Mouse (Mus musculus) leukemia stem cell, adult 10-12 weeks (primary cell): ENCODE data around the gene Clp1. TPM values are rescaled to one million over a fixed set of nuclear protein-coding genes. Genes with fewer than 3 reads are reported as not detected.

Experiments
- polyA plus RNA-seq: library from polyadenylated mRNA; stranded (reverse); fragments of >175 nt; gene quantifications from 2 replicates; pipeline ENCODE4 v1.2.3, GENCODE M21; 2012; ENCODE audit warnings: low replicate concordance

Gene Clp1
- 0.41 and 0.85 TPM in 2 replicates for polyA plus RNA-seq

GRCm38 (mm10) chr2:84727172-84727858, at the start of gene Clp1:
Gene Clp1 (minus strand): TSS chr2:84727350.

DNA sequence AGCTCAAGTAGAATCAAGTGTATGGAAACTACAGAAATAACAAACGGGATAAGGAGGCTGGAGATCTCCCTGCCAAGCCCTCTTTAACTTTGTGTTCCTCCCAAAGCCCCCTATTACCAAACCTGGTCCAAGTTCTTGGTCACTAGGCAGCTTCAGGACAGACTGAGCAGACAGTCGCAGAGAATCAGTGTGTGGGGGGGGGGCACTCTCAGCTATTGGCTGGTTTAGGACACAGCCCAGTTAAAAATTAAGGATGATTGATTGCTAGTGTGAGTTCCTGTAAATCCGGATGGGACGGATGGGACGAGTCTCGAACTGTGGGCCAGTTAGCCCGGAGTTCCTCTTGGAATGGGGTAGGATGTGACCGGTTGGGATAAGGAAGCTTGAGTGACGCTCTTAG, 48.1 kb upstream of the Clp1 start, which contains the start of gene Serping1:
Serping1 (minus strand) TSS at position 204 of the 400 bp plus-strand sequence.

GRCm38 (mm10) chr2:84743561-84743960, 16.4 kb upstream of the Clp1 start, which contains the start of gene Gm19426:
Gene Gm19426 (minus strand): TSS chr2:84743655.

DNA sequence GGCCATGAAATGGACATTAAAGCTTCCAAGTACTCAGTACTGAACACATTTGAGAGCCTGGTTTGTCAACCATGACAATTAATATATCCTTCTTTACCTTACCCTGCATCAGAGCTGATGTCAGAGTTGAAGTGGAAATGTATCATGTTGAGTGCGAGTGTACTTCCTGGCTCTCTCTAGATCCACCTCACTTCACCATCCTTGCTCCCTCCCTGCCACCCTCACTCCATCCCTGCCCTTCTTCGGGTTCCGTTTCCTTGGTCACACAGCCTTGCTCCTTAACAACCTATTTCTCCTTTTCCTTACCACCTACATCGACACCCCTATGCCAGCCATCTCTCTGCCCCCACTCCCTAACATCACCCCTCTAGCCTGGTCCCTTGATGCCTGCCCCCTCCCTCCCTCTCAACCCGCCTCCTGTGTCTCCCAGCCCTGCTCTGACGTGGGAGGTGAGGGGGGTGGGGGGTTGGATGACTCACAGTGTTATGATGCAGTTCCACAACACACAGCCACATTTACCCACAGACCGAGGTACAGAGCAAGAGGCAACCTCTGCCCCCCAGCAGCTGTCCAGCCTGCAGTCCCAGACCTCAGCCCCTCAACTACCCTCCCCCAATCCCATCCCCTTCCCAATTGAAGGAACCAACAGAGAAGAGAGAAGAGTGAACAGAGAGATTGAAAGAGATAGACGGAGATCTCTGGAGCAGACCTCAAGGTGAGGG, 6.6 kb upstream of the Clp1 start, which contains the start of gene Ypel4:
Ypel4 (plus strand) TSS at position 480 of the 722 bp plus-strand sequence.

DNA sequence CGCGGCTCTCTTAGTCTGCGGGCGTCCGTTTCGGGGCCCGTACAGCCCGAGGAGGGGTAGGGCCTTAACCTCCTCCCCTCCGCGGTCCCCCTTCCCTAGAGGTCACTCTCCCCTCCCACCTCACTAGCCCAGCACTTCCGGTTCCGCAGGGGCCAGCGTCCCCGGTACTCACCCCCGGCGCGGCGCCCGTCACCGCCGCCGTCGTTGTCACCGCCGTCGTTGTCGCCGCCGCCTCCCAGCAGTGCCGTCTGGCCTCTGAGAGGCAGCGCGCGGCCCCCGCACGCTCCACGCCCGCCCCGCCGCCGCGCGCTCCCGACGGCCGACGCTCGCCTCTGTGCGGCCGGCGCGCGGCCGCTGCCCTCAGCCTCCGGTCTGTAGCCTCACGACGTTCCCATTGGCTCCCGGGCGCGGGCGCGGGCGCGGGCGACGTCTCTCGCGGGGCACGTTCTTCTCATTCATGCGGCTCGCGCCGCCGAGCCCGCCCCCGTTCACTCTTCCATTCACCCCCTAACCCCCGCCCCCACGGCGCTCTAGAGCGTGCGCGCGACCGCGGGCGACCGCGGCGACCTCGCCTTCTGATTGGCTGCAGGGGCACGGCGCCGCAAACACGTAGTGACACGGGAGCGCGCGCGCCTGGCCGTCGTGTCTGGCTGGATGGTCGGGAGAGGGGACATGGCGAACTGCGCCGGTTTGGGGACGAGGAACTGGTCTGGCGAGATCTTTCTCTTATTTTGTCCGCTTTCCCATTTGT, 12.2 kb downstream of the Clp1 start, which contains the start of gene Zdhhc5:
Zdhhc5 (minus strand) TSS at position 370 of the 751 bp plus-strand sequence.

DNA sequence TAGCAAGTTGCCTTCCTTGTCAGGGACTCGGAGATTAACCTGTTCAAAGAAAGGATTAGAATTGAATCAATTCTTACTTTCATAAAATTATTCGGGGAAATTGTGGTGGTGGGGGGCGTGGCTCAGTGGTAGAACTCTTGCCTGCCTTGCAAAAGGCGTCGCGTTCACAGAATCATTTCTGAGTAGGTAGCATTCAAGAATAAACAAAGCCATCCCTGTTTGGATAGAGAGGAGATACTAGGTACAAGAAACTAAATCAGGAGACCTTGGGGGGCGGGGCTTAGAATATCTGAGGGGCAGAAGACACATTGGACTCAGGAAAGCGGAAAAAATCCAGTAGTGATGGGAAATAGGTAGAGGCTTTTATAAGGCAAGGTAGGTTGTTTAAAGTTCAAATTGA, 48.1 kb downstream of the Clp1 start, which contains the start of gene Tmx2:
Tmx2 (minus strand) TSS at position 125 of the 400 bp plus-strand sequence.

GRCm38 (mm10) chr2:84677968-84678880, 48.9 kb downstream of the Clp1 start, which contains the start of the genes Gm28635 and Med19:
Gene Gm28635 (minus strand): TSS chr2:84678041.
Gene Med19 (plus strand): TSS chr2:84678402.

Other genes starting within 250 kb of the Clp1 start
- gene Ctnnd1, start 76.6 kb downstream of the Clp1 start, polyA plus RNA-seq: 0.83 and 4.1 TPM in 2 replicates
- not detected in 2 replicates for gene Btbd18, start 68.3 kb downstream of the Clp1 start, polyA plus RNA-seq
- 101 and 122 TPM in 2 replicates for gene Selenoh, start 56.6 kb downstream of the Clp1 start, polyA plus RNA-seq
- gene Gm28635, start 49.3 kb downstream of the Clp1 start, polyA plus RNA-seq: not detected in 2 replicates
- gene Med19, start 48.9 kb downstream of the Clp1 start, polyA plus RNA-seq: 23.7 and 36.7 TPM in 2 replicates
- 2.7 and 4.2 TPM in 2 replicates for gene Tmx2, start 48.2 kb downstream of the Clp1 start, polyA plus RNA-seq
- gene Zdhhc5, start 12.2 kb downstream of the Clp1 start, polyA plus RNA-seq: 22.7 and 68.7 TPM in 2 replicates
- gene Ypel4, start 6.7 kb upstream of the Clp1 start, polyA plus RNA-seq: 191 and 216 TPM in 2 replicates
- not detected in 2 replicates for gene Gm19426, start 16.3 kb upstream of the Clp1 start, polyA plus RNA-seq
- 2.8 TPM in 1 of 2 replicates, not detected in the other for gene Serping1, start 48.1 kb upstream of the Clp1 start, polyA plus RNA-seq
- 3.3 and 20.8 TPM in 2 replicates for gene Ube2l6, start 71.5 kb upstream of the Clp1 start, polyA plus RNA-seq
- not detected in 2 replicates for gene Smtnl1, start 95.3 kb upstream of the Clp1 start, polyA plus RNA-seq
- gene Timm10, start 99.6 kb upstream of the Clp1 start, polyA plus RNA-seq: 2.3 and 7.3 TPM in 2 replicates
- 52.4 and 120 TPM in 2 replicates for gene Slc43a1, start 111.5 kb upstream of the Clp1 start, polyA plus RNA-seq
- gene Rtn4rl2, start 159.4 kb upstream of the Clp1 start, polyA plus RNA-seq: 3.3 and 4.7 TPM in 2 replicates
- 23.9 and 31.0 TPM in 2 replicates for gene Slc43a3, start 209.2 kb upstream of the Clp1 start, polyA plus RNA-seq